Mouse (Mus musculus): ENCODE data around the gene Nr1d1.
"Not testable (repeated sequence)": the region's sequence is repeated elsewhere in the genome, so short reads cannot be mapped to it uniquely, and the experiment has no call there.

Gene Nr1d1

GRCm38 (mm10) chr11:98740026-98740392 lies 35.1 kb downstream of the Nr1d1 start:
- in situ Hi-C loops (cut with MboI, MseI) = no loop called here

GRCm38 (mm10) chr11:98738925-98739324 lies 36.2 kb downstream of the Nr1d1 start:
- in situ Hi-C loops (cut with MboI, MseI) = no loop called here

GRCm38 (mm10) chr11:98738428-98738911 lies 36.7 kb downstream of the Nr1d1 start:
- in situ Hi-C loops (cut with MboI, MseI) = no loop called here

- in situ Hi-C loops (cut with MboI, MseI) = not testable (repeated sequence)
These were observed 37.9 kb downstream of the Nr1d1 start for GRCm38 (mm10) chr11:98737220-98737619.

- in situ Hi-C loops (cut with MboI, MseI) = no loop called here
These were observed 39.0 kb downstream of the Nr1d1 start for GRCm38 (mm10) chr11:98736176-98736575.

- in situ Hi-C loops (cut with MboI, MseI) = no loop called here
These were observed 40.0 kb downstream of the Nr1d1 start for GRCm38 (mm10) chr11:98735111-98735510.

GRCm38 (mm10) chr11:98734020-98734419 lies 41.1 kb downstream of the Nr1d1 start:
- in situ Hi-C loops (cut with MboI, MseI) = no loop called here

GRCm38 (mm10) chr11:98731134-98731533 lies 44.0 kb downstream of the Nr1d1 start:
- in situ Hi-C loops (cut with MboI, MseI) = no loop called here

- in situ Hi-C loops (cut with MboI, MseI) = no loop called here
These were observed 44.4 kb downstream of the Nr1d1 start for GRCm38 (mm10) chr11:98730727-98731126.

- in situ Hi-C loops (cut with MboI, MseI) = no loop called here
These were observed 46.0 kb downstream of the Nr1d1 start, which contains the start of gene Med24 for GRCm38 (mm10) chr11:98729119-98729588. Gene Med24, minus strand, starts transcription at chr11:98729435.

- in situ Hi-C loops (cut with MboI, MseI) = no loop called here
These were observed 49.1 kb downstream of the Nr1d1 start for GRCm38 (mm10) chr11:98725926-98726506.

- in situ Hi-C loops (cut with MboI, MseI) = no loop called here
These were observed 52.0 kb downstream of the Nr1d1 start for GRCm38 (mm10) chr11:98723098-98723497.

- in situ Hi-C loops (cut with MboI, MseI) = no loop called here
These were observed 53.5 kb downstream of the Nr1d1 start for GRCm38 (mm10) chr11:98721458-98722226.

- in situ Hi-C loops (cut with MboI, MseI) = no loop called here
These were observed 54.4 kb downstream of the Nr1d1 start for GRCm38 (mm10) chr11:98720756-98721155.

Data from regulatory T cell (primary cell).